Mouse (Mus musculus): Measurements from ENCODE around the gene Senp8. TPM values are rescaled to one million over a fixed set of nuclear protein-coding genes. Genes with fewer than 3 reads are reported as not detected.

Gene Senp8
- polyA plus RNA-seq, 1 experiment from 2014 or later: 11.4 TPM

- Histone ChIP-seq H3K36me3 (ENCODE audit: insufficient read depth) (no peaks in the 10 kb centered on the region), H3K9ac (no peak overlapping the region), H3K27me3 (ENCODE audit: insufficient read depth, low read length) (no peaks in the 10 kb centered on the region), H3K27ac (ENCODE audit: low read depth) (peak overlapping the region; percentile 22; the same call in 1 of the 2 replicates), H3K4me2 (no peak overlapping the region), H3K4me1 (ENCODE audit: insufficient read depth) (peaks cover 7% of the 10 kb centered on the region), H3K4me3 (ENCODE audit: low read depth, low read length) (no peak overlapping the region), H3K9me3 (ENCODE audit: low read depth, low read length) (no peaks in the 10 kb centered on the region)
- 34% methylated on average over 16 of the region's 16 CpGs for WGBS
- no peak for TF ChIP-seq CTCF (IDR thresholded peaks at IDR 0.05; ENCODE audit: low read depth)
- no peak for DNase-seq
- no peak for ATAC-seq (ENCODE audit: insufficient read depth)
These were observed 55.7 kb downstream of the Senp8 start for GRCm38 (mm10) chr9:59694571-59695450.

GRCm38 (mm10) chr9:59692145-59692544 is 58.4 kb downstream of the Senp8 start:
- no peaks in the 10 kb centered on the region for H3K36me3 ChIP-seq (ENCODE audit: insufficient read depth)
- WGBS: 40% methylated on average over 9 of the region's 9 CpGs
- H3K27me3 ChIP-seq (ENCODE audit: insufficient read depth, low read length): no peaks in the 10 kb centered on the region
- ATAC-seq (ENCODE audit: insufficient read depth): peak; percentile 60
- H3K9ac ChIP-seq: peak overlapping the region; percentile 44
- H3K4me1 ChIP-seq (ENCODE audit: insufficient read depth): peaks cover 7% of the 10 kb centered on the region
- H3K27ac ChIP-seq (ENCODE audit: low read depth): peak overlapping the region; percentile 71
- peak; percentile 51 for DNase-seq
- peak overlapping the region; percentile 65 for H3K4me2 ChIP-seq
- peak overlapping the region; percentile 25 for H3K4me3 ChIP-seq (ENCODE audit: low read depth, low read length)
- TF ChIP-seq CTCF (IDR thresholded peaks at IDR 0.05; ENCODE audit: low read depth): no peak
- no peaks in the 10 kb centered on the region for H3K9me3 ChIP-seq (ENCODE audit: low read depth, low read length)

- peak overlapping the region; percentile 65 for H3K4me2 ChIP-seq
- peak overlapping the region; percentile 25 for H3K4me3 ChIP-seq (ENCODE audit: low read depth, low read length)
- peak overlapping the region; percentile 44 for H3K9ac ChIP-seq
- DNase-seq (peak; percentile 85), ATAC-seq (ENCODE audit: insufficient read depth) (peak; percentile 82)
- no peaks in the 10 kb centered on the region for H3K36me3 ChIP-seq (ENCODE audit: insufficient read depth)
- peak overlapping the region; percentile 71 for H3K27ac ChIP-seq (ENCODE audit: low read depth)
- no peaks in the 10 kb centered on the region for H3K27me3 ChIP-seq (ENCODE audit: insufficient read depth, low read length)
- 3% methylated on average over 23 of the region's 23 CpGs for WGBS
- H3K9me3 ChIP-seq (ENCODE audit: low read depth, low read length): no peaks in the 10 kb centered on the region
- TF ChIP-seq CTCF (IDR thresholded peaks at IDR 0.05; ENCODE audit: low read depth): no peak
- H3K4me1 ChIP-seq (ENCODE audit: insufficient read depth): peaks cover 7% of the 10 kb centered on the region
These were observed 58.8 kb downstream of the Senp8 start for GRCm38 (mm10) chr9:59691635-59692094.

- DNase-seq (no peak), ATAC-seq (ENCODE audit: insufficient read depth) (no peak)
- H3K9me3 ChIP-seq (ENCODE audit: low read depth, low read length): no peaks in the 10 kb centered on the region
- WGBS: 28% methylated on average over 6 of the region's 6 CpGs
- TF ChIP-seq CTCF (IDR thresholded peaks at IDR 0.05; ENCODE audit: low read depth): no peak
- H3K4me2 ChIP-seq: no peak overlapping the region
- peaks cover 7% of the 10 kb centered on the region for H3K4me1 ChIP-seq (ENCODE audit: insufficient read depth)
- H3K4me3 ChIP-seq (ENCODE audit: low read depth, low read length): no peak overlapping the region
- no peak overlapping the region for H3K9ac ChIP-seq
- H3K36me3 ChIP-seq (ENCODE audit: insufficient read depth): no peaks in the 10 kb centered on the region
- H3K27me3 ChIP-seq (ENCODE audit: insufficient read depth, low read length): no peaks in the 10 kb centered on the region
- no peak overlapping the region for H3K27ac ChIP-seq (ENCODE audit: low read depth)
These were observed 63.0 kb downstream of the Senp8 start for GRCm38 (mm10) chr9:59687416-59688046.

Other genes with a start within 250 kb of the Senp8 start
- gene Hexa, start 211.2 kb downstream of the Senp8 start, polyA plus RNA-seq (2014; fragmentation: Nextera tagmentation; extraction: Ambion mirVana): 67.3 and 68.2 TPM in 2 replicates
- 0.18 TPM in 1 of 2 replicates, not detected in the other for gene Tmem202, start 210.9 kb downstream of the Senp8 start, polyA plus RNA-seq (2014; fragmentation: Nextera tagmentation; extraction: Ambion mirVana)
- gene Celf6, start 172.8 kb downstream of the Senp8 start, polyA plus RNA-seq (2014; fragmentation: Nextera tagmentation; extraction: Ambion mirVana): 0.41 and 0.45 TPM in 2 replicates
- gene Parp6, start 133.4 kb downstream of the Senp8 start, polyA plus RNA-seq (2014; fragmentation: Nextera tagmentation; extraction: Ambion mirVana): 20.7 and 22.0 TPM in 2 replicates
- gene Pkm, start 94.3 kb downstream of the Senp8 start, polyA plus RNA-seq (2014; fragmentation: Nextera tagmentation; extraction: Ambion mirVana): 1,391 and 1,486 TPM in 2 replicates
- 3.1 and 4.6 TPM in 2 replicates for gene Gramd2, start 70.6 kb downstream of the Senp8 start, polyA plus RNA-seq (2014; fragmentation: Nextera tagmentation; extraction: Ambion mirVana)
- 17.6 and 18.8 TPM in 2 replicates for gene Myo9a, start 186 bp upstream of the Senp8 start, polyA plus RNA-seq (2014; fragmentation: Nextera tagmentation; extraction: Ambion mirVana)
- gene Nr2e3, start 209.9 kb upstream of the Senp8 start, polyA plus RNA-seq (2014; fragmentation: Nextera tagmentation; extraction: Ambion mirVana): not detected in 2 replicates

All from lung, embryonic 14.5 days (tissue).